Mouse (Mus musculus): ENCODE data around the gene Nln. TPM values are rescaled to one million over a fixed set of nuclear protein-coding genes. Genes with fewer than 3 reads are reported as not detected.

Nln gene
- polyA plus RNA-seq, 1 experiment: 10.8 TPM

GRCm38 (mm10) chr13:104112266-104112900, 3.0 kb upstream of the Nln start:
- H3K4me2 ChIP-seq (ENCODE audit: low read depth): peak overlapping the region; percentile 55
- H3K36me3 ChIP-seq (ENCODE audit: control insufficient read depth, insufficient read depth): no peaks in the 10 kb centered on the region

GRCm38 (mm10) chr13:104110526-104110925, 1.1 kb upstream of the Nln start:
- H3K79me2 ChIP-seq (ENCODE audit: control insufficient read depth, insufficient read depth): no peaks in the 10 kb centered on the region
- no peaks in the 10 kb centered on the region for H3K27me3 ChIP-seq (ENCODE audit: control insufficient read depth, insufficient read depth, insufficient read length)
- H3ac ChIP-seq (ENCODE audit: control insufficient read depth, insufficient read length): no peak overlapping the region
- H3K36me3 ChIP-seq (ENCODE audit: control insufficient read depth, insufficient read depth): no peaks in the 10 kb centered on the region
- TF ChIP-seq TCF3 (IDR thresholded peaks at IDR 0.05; ENCODE audit: insufficient read length, low read depth): no peak
- no peak for TF ChIP-seq E2F4 (IDR thresholded peaks at IDR 0.05; ENCODE audit: insufficient read depth)
- TF ChIP-seq TCF12 (IDR thresholded peaks at IDR 0.05; ENCODE audit: insufficient read depth, poor library complexity, severe bottlenecking): no peak
- no peak for TF ChIP-seq MYOD1 (IDR thresholded peaks at IDR 0.05; ENCODE audit: control insufficient read depth in 1 of 3, insufficient read length in 2 of 3, low read depth in 2 of 3)
- TF ChIP-seq MYOG (IDR thresholded peaks at IDR 0.05; ENCODE audit: control insufficient read depth in 1 of 3, insufficient read depth in 1 of 3, insufficient read length in 2 of 3, low read depth in 2 of 3): no peak
- TF ChIP-seq POLR2A (IDR thresholded peaks at IDR 0.05; ENCODE audit: insufficient read length, low read depth): no peak
- TF ChIP-seq POLR2AphosphoS2 (IDR thresholded peaks at IDR 0.05; ENCODE audit: insufficient read length, low read depth): no peak
- H3K4me3 ChIP-seq: peak overlapping the region; percentile 80
- H3K4me2 ChIP-seq (ENCODE audit: low read depth): peak overlapping the region; percentile 98

More at GRCm38 (mm10) chr13:104112266-104112900, 3.0 kb upstream of the Nln start:
- Histone ChIP-seq H3ac (ENCODE audit: control insufficient read depth, insufficient read length) (no peak overlapping the region), H3K27me3 (ENCODE audit: control insufficient read depth, insufficient read depth, insufficient read length) (no peaks in the 10 kb centered on the region), H3K4me3 (no peak overlapping the region), H3K79me2 (ENCODE audit: control insufficient read depth, insufficient read depth) (no peaks in the 10 kb centered on the region)
- TF ChIP-seq E2F4 (IDR thresholded peaks at IDR 0.05; ENCODE audit: insufficient read depth) (no peak), POLR2AphosphoS2 (IDR thresholded peaks at IDR 0.05; ENCODE audit: insufficient read length, low read depth) (no peak), TCF12 (IDR thresholded peaks at IDR 0.05; ENCODE audit: insufficient read depth, poor library complexity, severe bottlenecking) (no peak), TCF3 (IDR thresholded peaks at IDR 0.05; ENCODE audit: insufficient read length, low read depth) (no peak), REST (IDR thresholded peaks at IDR 0.05; ENCODE audit: insufficient read depth, insufficient read length) (no peak), SRF (IDR thresholded peaks at IDR 0.05; ENCODE audit: control insufficient read depth, insufficient read length, low read depth) (no peak), USF1 (IDR thresholded peaks at IDR 0.05; ENCODE audit: low read depth) (no peak), POLR2A (IDR thresholded peaks at IDR 0.05; ENCODE audit: insufficient read length, low read depth) (no peak), MYOG (IDR thresholded peaks at IDR 0.05; ENCODE audit: control insufficient read depth in 1 of 3, insufficient read depth in 1 of 3, insufficient read length in 2 of 3, low read depth in 2 of 3) (no peak), MYOD1 (IDR thresholded peaks at IDR 0.05; ENCODE audit: control insufficient read depth in 1 of 3, insufficient read length in 2 of 3, low read depth in 2 of 3) (no peak), MAX (IDR thresholded peaks at IDR 0.05; ENCODE audit: low read depth) (no peak), CEBPB (IDR thresholded peaks at IDR 0.05; ENCODE audit: insufficient read depth, poor library complexity, severe bottlenecking) (no peak)

- no peaks in the 10 kb centered on the region for H3K27me3 ChIP-seq (ENCODE audit: control insufficient read depth, insufficient read depth, insufficient read length)
- no peaks in the 10 kb centered on the region for H3K36me3 ChIP-seq (ENCODE audit: control insufficient read depth, insufficient read depth)
- H3K4me3 ChIP-seq: peak overlapping the region; percentile 80
- peak overlapping the region; percentile 98 for H3K4me2 ChIP-seq (ENCODE audit: low read depth)
- no peaks in the 10 kb centered on the region for H3K79me2 ChIP-seq (ENCODE audit: control insufficient read depth, insufficient read depth)
- H3ac ChIP-seq (ENCODE audit: control insufficient read depth, insufficient read length): peak overlapping the region; percentile 24
- TF ChIP-seq USF1 (IDR thresholded peaks at IDR 0.05; ENCODE audit: low read depth): no peak
- no peak for TF ChIP-seq MYOD1 (IDR thresholded peaks at IDR 0.05; ENCODE audit: control insufficient read depth in 1 of 3, insufficient read length in 2 of 3, low read depth in 2 of 3)
- TF ChIP-seq TCF12 (IDR thresholded peaks at IDR 0.05; ENCODE audit: insufficient read depth, poor library complexity, severe bottlenecking): no peak
- no peak for TF ChIP-seq REST (IDR thresholded peaks at IDR 0.05; ENCODE audit: insufficient read depth, insufficient read length)
- TF ChIP-seq E2F4 (IDR thresholded peaks at IDR 0.05; ENCODE audit: insufficient read depth): no peak
- no peak for TF ChIP-seq POLR2A (IDR thresholded peaks at IDR 0.05; ENCODE audit: insufficient read length, low read depth)
Observed at GRCm38 (mm10) chr13:104109816-104110521, 555 bp upstream of the Nln start.

GRCm38 (mm10) chr13:104108651-104109287, 645 bp downstream of the Nln start:
- no peaks in the 10 kb centered on the region for H3K36me3 ChIP-seq (ENCODE audit: control insufficient read depth, insufficient read depth)
- TF ChIP-seq TCF12 (IDR thresholded peaks at IDR 0.05; ENCODE audit: insufficient read depth, poor library complexity, severe bottlenecking): no peak
- H3K4me3 ChIP-seq: peak overlapping the region; percentile 80
- H3K27me3 ChIP-seq (ENCODE audit: control insufficient read depth, insufficient read depth, insufficient read length): no peaks in the 10 kb centered on the region
- no peaks in the 10 kb centered on the region for H3K79me2 ChIP-seq (ENCODE audit: control insufficient read depth, insufficient read depth)
- H3K4me2 ChIP-seq (ENCODE audit: low read depth): peak overlapping the region; percentile 94
- H3ac ChIP-seq (ENCODE audit: control insufficient read depth, insufficient read length): peak overlapping the region; percentile 24
